Mouse (Mus musculus): Measurements from ENCODE around the gene Cd300e. TPM values are rescaled to one million over a fixed set of nuclear protein-coding genes. Genes with fewer than 3 reads are reported as not detected.

Gene Cd300e
- polyA plus RNA-seq, 1 experiment = 0.12 TPM

DNA sequence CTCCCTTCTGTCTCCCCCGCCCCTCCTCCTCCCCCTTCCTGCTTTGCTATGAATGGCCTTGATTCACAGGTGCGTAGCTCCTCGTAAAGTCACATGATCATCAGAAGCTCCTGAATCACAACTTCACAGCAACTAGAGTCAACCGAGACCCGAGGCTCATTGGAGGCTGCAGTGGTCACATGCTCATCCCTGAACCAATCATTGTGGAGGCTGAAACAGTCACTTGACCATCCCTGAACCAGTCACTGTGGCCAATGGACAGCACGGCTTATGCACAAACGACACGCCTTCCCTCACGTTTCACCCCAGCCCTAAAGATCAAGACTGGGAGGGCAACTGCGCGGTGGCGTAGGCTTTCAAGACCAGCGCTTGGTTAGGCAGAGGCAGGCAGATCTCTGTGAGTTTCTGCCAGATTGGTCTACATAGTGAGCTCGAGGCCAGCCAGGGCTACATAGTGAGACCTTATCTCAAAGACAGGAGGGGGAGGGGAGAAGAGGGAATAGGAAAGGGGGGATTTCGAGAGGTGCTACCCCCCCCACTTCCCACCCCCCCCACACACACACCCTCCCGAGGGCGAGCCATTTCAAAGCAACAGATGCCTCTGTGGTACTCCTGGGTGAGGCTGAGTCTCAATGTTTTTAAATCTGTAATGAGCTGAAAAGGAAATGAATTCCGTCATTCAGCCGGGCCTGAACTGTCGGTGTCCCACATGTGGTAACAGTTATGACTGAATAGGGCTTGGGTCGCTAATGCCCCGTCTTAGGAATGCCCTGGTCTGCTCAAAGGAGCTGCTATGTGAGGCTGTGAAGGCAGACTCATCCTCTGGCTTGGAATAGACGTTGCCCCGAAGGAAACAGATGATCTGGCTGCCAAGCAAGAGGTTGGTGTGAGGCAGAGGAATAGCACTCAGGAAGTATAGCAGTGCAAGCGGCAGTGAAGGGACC, 41.8 kb upstream of the Cd300e start:
- WGBS = 88% methylated on average over 25 of the region's 25 CpGs

DNA sequence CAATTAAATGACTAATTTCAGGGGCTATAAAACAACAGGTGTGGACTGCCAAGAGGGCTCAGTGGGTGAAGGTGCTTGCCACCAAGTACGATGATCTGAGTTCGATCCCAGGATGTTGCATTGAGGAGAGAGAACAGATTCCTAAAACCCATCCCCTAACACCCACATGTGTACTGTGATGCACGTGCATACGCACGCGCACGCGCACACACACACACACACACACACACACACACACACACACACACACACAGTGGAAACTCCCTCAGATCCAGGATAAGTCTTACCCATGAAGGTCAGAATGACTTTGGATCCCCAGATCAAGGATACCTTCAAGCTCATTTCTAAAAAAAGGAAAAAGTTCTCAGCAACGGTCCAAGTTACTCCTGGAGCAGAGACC, 40.1 kb upstream of the Cd300e start:
- no peaks in the 10 kb centered on the region for H3K27me3 ChIP-seq (ENCODE audit: control insufficient read depth, insufficient read depth, low read length)
- WGBS = 95% methylated on average over 9 of the region's 9 CpGs
- no peak overlapping the region for H3K27ac ChIP-seq (ENCODE audit: control insufficient read depth, insufficient read depth, low read length)

More for the DNA sequence above, 41.8 kb upstream of the Cd300e start:
- H3K4me3 ChIP-seq (ENCODE audit: control insufficient read depth, insufficient read depth, low read length) = no peak overlapping the region
- no peaks in the 10 kb centered on the region for H3K4me1 ChIP-seq (replicated peaks; ENCODE audit: control insufficient read depth, insufficient read depth, low read length)
- H3K36me3 ChIP-seq (ENCODE audit: control insufficient read depth, insufficient read depth, low read length) = no peaks in the 10 kb centered on the region
- no peak overlapping the region for H3K27ac ChIP-seq (ENCODE audit: control insufficient read depth, insufficient read depth, low read length)
- TF ChIP-seq CTCF (IDR thresholded peaks at IDR 0.05; ENCODE audit: borderline replicate concordance, control insufficient read depth, extremely low read depth, insufficient read depth, low read length, poor library complexity) = no peak
- TF ChIP-seq POLR2A (IDR thresholded peaks at IDR 0.05; ENCODE audit: control insufficient read depth, extremely low read depth, insufficient read depth, low read length, poor library complexity) = no peak
- no peaks in the 10 kb centered on the region for H3K27me3 ChIP-seq (ENCODE audit: control insufficient read depth, insufficient read depth, low read length)
- no peak for DNase-seq

DNA sequence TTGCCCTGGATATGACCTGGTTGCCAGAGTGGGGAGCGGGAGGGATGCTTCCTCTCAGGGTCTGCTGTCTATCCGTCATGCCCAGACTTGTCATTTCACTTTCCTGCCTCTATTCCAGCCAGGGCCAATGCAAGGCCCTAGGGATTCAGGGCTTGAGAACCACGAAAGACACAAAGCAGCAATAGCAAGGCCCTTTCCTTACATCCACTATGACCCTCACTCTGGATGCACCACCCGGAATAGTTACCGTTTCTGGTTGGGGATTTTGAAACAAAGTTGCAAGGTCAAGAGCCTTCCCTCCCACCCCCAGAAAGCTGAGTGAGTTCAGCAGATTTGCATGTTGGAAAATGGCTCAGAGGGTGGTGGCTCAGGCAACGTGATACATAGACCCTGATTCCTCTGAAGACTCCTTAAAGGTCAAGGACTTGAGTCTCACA, 39.7 kb upstream of the Cd300e start:
- no peak for DNase-seq
- 93% methylated on average over 6 of the region's 6 CpGs for WGBS
- no peak for TF ChIP-seq POLR2A (IDR thresholded peaks at IDR 0.05; ENCODE audit: control insufficient read depth, extremely low read depth, insufficient read depth, low read length, poor library complexity)
- TF ChIP-seq CTCF (IDR thresholded peaks at IDR 0.05; ENCODE audit: borderline replicate concordance, control insufficient read depth, extremely low read depth, insufficient read depth, low read length, poor library complexity) = no peak
- H3K36me3 ChIP-seq (ENCODE audit: control insufficient read depth, insufficient read depth, low read length) = no peaks in the 10 kb centered on the region
- no peaks in the 10 kb centered on the region for H3K27me3 ChIP-seq (ENCODE audit: control insufficient read depth, insufficient read depth, low read length)
- no peak overlapping the region for H3K27ac ChIP-seq (ENCODE audit: control insufficient read depth, insufficient read depth, low read length)
- no peak overlapping the region for H3K4me3 ChIP-seq (ENCODE audit: control insufficient read depth, insufficient read depth, low read length)
- no peaks in the 10 kb centered on the region for H3K4me1 ChIP-seq (replicated peaks; ENCODE audit: control insufficient read depth, insufficient read depth, low read length)

More for the DNA sequence above, 40.1 kb upstream of the Cd300e start:
- Histone ChIP-seq H3K36me3 (ENCODE audit: control insufficient read depth, insufficient read depth, low read length) (no peaks in the 10 kb centered on the region), H3K4me3 (ENCODE audit: control insufficient read depth, insufficient read depth, low read length) (no peak overlapping the region), H3K4me1 (replicated peaks; ENCODE audit: control insufficient read depth, insufficient read depth, low read length) (no peaks in the 10 kb centered on the region)
- no peak for DNase-seq
- TF ChIP-seq CTCF (IDR thresholded peaks at IDR 0.05; ENCODE audit: borderline replicate concordance, control insufficient read depth, extremely low read depth, insufficient read depth, low read length, poor library complexity) = no peak
- TF ChIP-seq POLR2A (IDR thresholded peaks at IDR 0.05; ENCODE audit: control insufficient read depth, extremely low read depth, insufficient read depth, low read length, poor library complexity) = no peak

DNA sequence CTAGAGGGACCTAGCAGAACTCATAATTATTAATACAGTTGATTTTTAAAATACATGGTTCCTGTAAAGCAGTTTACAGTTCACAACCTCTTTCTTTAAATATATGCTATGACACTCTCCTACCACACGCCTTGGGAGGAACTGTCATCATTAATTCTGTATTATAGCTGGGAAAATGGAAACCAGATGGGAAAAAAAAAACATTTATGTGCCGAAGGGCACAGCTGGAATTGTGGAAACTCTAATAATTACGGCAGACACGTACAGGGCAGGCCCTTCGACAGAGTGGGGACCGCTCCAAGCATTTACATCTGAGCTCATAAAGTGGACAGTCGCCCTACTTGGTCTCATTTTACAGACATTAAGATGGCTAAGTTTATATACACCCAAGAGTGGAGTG, 38.8 kb upstream of the Cd300e start:
- no peak for DNase-seq
- TF ChIP-seq POLR2A (IDR thresholded peaks at IDR 0.05; ENCODE audit: control insufficient read depth, extremely low read depth, insufficient read depth, low read length, poor library complexity) = no peak
- TF ChIP-seq CTCF (IDR thresholded peaks at IDR 0.05; ENCODE audit: borderline replicate concordance, control insufficient read depth, extremely low read depth, insufficient read depth, low read length, poor library complexity) = no peak
- H3K27me3 ChIP-seq (ENCODE audit: control insufficient read depth, insufficient read depth, low read length) = no peaks in the 10 kb centered on the region
- H3K27ac ChIP-seq (ENCODE audit: control insufficient read depth, insufficient read depth, low read length) = no peak overlapping the region
- 94% methylated on average over 7 of the region's 7 CpGs for WGBS
- H3K36me3 ChIP-seq (ENCODE audit: control insufficient read depth, insufficient read depth, low read length) = no peaks in the 10 kb centered on the region
- no peak overlapping the region for H3K4me3 ChIP-seq (ENCODE audit: control insufficient read depth, insufficient read depth, low read length)
- no peaks in the 10 kb centered on the region for H3K4me1 ChIP-seq (replicated peaks; ENCODE audit: control insufficient read depth, insufficient read depth, low read length)

DNA sequence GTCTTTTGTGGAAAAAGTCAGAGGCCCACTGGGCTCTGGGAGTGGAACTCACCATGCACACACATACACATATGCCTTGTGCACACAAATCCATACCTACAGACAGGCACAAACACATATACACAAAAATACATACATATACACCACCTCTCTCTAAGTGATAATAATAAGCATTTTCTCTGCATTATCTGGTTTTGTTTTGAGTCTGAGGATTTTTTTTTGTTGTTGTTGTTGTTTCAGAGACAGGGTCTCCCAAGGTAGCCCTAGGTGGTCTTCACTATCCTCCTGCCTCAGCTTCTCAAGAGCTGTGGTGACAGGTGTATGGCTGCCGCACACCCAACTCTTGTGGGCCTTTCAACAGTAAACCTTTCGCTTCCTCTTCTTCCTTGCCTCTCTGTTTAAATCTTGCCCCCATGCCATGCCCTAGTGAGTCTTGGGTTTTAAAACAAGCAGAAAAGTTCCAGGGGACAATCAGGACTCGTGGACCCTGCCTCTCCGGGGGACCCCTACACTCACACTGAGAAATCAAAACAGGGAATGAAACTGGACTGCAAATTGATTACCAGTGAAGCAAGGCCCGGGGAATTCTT, 38.1 kb upstream of the Cd300e start:
- Histone ChIP-seq H3K27me3 (ENCODE audit: control insufficient read depth, insufficient read depth, low read length) (no peaks in the 10 kb centered on the region), H3K4me3 (ENCODE audit: control insufficient read depth, insufficient read depth, low read length) (no peak overlapping the region), H3K36me3 (ENCODE audit: control insufficient read depth, insufficient read depth, low read length) (no peaks in the 10 kb centered on the region), H3K4me1 (replicated peaks; ENCODE audit: control insufficient read depth, insufficient read depth, low read length) (no peaks in the 10 kb centered on the region), H3K27ac (ENCODE audit: control insufficient read depth, insufficient read depth, low read length) (no peak overlapping the region)
- DNase-seq = no peak
- TF ChIP-seq POLR2A (IDR thresholded peaks at IDR 0.05; ENCODE audit: control insufficient read depth, extremely low read depth, insufficient read depth, low read length, poor library complexity) = no peak
- no peak for TF ChIP-seq CTCF (IDR thresholded peaks at IDR 0.05; ENCODE audit: borderline replicate concordance, control insufficient read depth, extremely low read depth, insufficient read depth, low read length, poor library complexity)
- WGBS = 84% methylated on average over 5 of the region's 5 CpGs

DNA sequence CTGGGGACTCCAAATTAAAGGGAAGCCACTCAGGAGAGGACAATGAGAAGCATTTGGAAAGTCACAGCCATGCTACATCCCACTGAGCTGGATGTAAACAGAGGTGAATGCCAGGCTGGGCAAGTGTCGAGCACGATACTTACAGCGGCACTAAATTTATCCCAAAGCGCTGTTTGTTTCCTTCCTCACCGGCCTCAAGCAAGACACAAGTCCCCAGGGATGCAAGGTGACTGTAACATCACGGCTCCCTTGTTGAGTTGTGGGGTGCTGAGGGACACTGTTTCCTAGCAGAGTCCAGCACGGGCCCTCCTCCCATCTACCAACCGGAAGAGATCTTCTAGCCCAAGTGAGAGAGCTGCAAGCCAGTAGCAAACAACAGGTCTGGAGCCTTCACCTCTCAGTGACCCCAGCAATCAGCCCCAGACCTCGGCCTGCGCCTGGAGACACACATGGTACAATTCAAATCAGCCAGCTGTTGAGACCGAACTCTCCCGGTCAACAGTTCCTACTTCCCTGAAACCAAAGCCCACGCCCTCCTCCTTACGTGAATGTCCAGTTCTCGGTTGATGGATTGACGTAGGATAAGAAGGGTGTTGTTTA, 37.4 kb upstream of the Cd300e start:
- H3K36me3 ChIP-seq (ENCODE audit: control insufficient read depth, insufficient read depth, low read length) = no peaks in the 10 kb centered on the region
- 89% methylated on average over 16 of the region's 16 CpGs for WGBS
- H3K27ac ChIP-seq (ENCODE audit: control insufficient read depth, insufficient read depth, low read length) = no peak overlapping the region
- TF ChIP-seq CTCF (IDR thresholded peaks at IDR 0.05; ENCODE audit: borderline replicate concordance, control insufficient read depth, extremely low read depth, insufficient read depth, low read length, poor library complexity) (no peak), POLR2A (IDR thresholded peaks at IDR 0.05; ENCODE audit: control insufficient read depth, extremely low read depth, insufficient read depth, low read length, poor library complexity) (no peak)
- H3K4me1 ChIP-seq (replicated peaks; ENCODE audit: control insufficient read depth, insufficient read depth, low read length) = no peaks in the 10 kb centered on the region
- DNase-seq = no peak
- H3K27me3 ChIP-seq (ENCODE audit: control insufficient read depth, insufficient read depth, low read length) = no peaks in the 10 kb centered on the region
- no peak overlapping the region for H3K4me3 ChIP-seq (ENCODE audit: control insufficient read depth, insufficient read depth, low read length)

All from thymus, adult 2 months (tissue).